Mouse (Mus musculus): Measurements from ENCODE around the gene Olfr543. TPM values are rescaled to one million over a fixed set of nuclear protein-coding genes. Genes with fewer than 3 reads are reported as not detected.
A peak's percentile ranks its signal among the peaks of the same experiment; 100 is the strongest.
"Not testable (repeated sequence)": the region's sequence is repeated elsewhere in the genome, so short reads cannot be mapped to it uniquely, and the experiment has no call there.

The Olfr543 gene
- polyA plus RNA-seq, 1 experiment from 2014 or later = 0.23 TPM

DNA sequence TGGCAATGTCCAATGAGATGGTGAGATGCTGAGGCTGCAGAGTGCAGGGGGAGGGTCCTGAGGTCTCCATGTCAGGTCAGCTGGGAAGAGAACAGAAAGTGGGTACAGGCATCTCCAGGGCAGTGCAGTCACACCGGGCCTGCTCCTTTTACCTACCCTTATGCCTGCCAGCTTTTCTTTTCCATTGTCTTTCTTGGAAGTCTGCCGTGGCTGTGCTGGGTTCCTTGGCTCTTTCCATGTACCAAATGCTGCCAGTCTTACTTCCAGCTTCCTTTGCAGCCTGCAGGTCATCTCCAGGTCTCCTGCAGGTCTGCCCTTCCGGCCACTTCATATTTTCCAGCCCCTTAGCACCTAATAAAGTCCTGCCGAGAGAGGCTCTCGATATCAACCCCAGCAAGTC lies 20.5 kb upstream of the Olfr543 start:
- no peak overlapping the region for H3K4me3 ChIP-seq (replicated peaks)
- no peaks in the 10 kb centered on the region for H3K36me3 ChIP-seq (replicated peaks)
- no peaks in the 10 kb centered on the region for H3K4me1 ChIP-seq (replicated peaks)
- H3K9ac ChIP-seq = no peak overlapping the region
- H3K9me3 ChIP-seq (replicated peaks) = no peaks in the 10 kb centered on the region
- H3K27me3 ChIP-seq = no peaks in the 10 kb centered on the region
- no peak for ATAC-seq (ENCODE audit: insufficient read depth)
- 59% methylated on average over 5 of the region's 5 CpGs for WGBS (ENCODE audit: insufficient replicate concordance)
- H3K4me2 ChIP-seq = no peak overlapping the region
- H3K27ac ChIP-seq (replicated peaks) = no peak overlapping the region

DNA sequence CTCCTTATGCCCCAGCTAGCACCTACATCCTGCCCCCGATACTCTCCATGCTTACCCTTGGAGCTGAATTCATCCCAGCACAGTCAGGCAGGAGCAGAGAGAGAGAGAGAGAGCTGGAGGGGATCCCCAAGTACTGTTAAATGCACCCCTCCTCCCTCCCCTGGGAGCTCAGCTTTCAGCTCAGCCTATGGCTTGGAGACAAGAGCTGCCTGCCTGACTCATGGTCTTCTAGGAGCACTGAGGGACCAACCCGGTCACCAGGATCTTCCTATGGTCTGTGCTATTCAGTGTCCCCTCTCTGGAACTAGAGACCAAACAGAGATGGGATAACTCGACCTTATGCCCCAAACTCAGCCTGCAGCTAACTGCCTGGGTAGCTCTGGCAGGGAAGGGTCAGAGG lies 18.0 kb upstream of the Olfr543 start, which contains the start of gene Olfr545:
Gene Olfr545, minus strand, starts transcription at position 101 of the 400 bp plus-strand sequence.
- WGBS (ENCODE audit: insufficient replicate concordance) = 58% methylated on average over 3 of the region's 3 CpGs
- Histone ChIP-seq H3K27me3 (no peaks in the 10 kb centered on the region), H3K27ac (replicated peaks) (no peak within 1 kb of the TSS), H3K4me1 (replicated peaks) (no peaks in the 10 kb centered on the region), H3K9me3 (replicated peaks) (no peaks in the 10 kb centered on the region), H3K36me3 (replicated peaks) (no peaks in the 10 kb centered on the region), H3K4me3 (replicated peaks) (no peak within 1 kb of the TSS), H3K9ac (no peak within 1 kb of the TSS), H3K4me2 (no peak within 1 kb of the TSS)
- no peak for ATAC-seq (ENCODE audit: insufficient read depth)

DNA sequence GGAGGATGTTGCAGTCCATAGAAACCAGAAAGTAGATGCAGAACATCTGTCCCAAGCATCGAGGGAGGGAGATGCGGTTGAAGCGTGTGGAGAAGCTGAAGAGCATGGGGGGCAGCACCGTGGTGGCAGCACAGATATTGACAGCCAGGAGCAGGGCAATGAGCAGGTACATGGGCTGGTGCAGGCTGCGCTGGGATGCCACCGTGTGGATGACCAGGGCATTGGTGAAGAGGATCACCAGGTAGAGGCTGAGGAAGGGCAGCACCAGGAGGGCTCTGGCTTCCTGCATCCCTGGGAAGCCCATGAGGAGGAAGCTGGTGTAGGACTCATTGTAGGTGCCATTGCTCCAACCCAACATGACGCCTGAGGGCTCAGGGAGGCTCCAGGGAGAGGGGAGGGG lies 12.9 kb upstream of the Olfr543 start:
- not testable (repeated sequence) for H3K4me3 ChIP-seq (replicated peaks); ATAC-seq (ENCODE audit: insufficient read depth)

DNA sequence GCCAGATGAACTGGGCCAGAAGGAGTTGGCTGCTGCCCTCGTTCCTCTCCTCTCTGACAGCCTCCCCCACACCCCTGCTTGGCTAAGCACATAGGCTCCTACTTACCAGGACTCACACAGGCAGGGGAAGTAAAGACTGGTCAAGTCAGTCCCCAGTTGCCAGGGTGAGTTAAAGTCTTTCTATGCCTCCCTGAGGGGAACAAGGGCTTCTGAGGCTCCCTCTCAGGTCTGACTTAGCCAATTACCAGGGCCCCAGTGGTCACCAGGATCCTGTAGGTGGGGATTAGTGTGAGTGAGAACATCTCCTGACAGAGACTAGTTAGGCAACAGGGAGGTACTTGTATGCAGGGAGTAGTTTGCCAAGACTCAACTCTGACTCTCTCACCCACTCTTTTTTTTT lies 6.7 kb upstream of the Olfr543 start, which contains the start of gene Olfr544:
Gene Olfr544, minus strand, starts transcription at position 153 of the 400 bp plus-strand sequence.
- no peaks in the 10 kb centered on the region for H3K36me3 ChIP-seq (replicated peaks)
- no peak within 1 kb of the TSS for H3K4me2 ChIP-seq
- no peak within 1 kb of the TSS for H3K27ac ChIP-seq (replicated peaks)
- 25% methylated on average over 1 of the region's 1 CpGs for WGBS (ENCODE audit: insufficient replicate concordance)
- ATAC-seq (ENCODE audit: insufficient read depth) = no peak
- no peak within 1 kb of the TSS for H3K4me3 ChIP-seq (replicated peaks)
- peaks cover 20% of the 10 kb centered on the region for H3K4me1 ChIP-seq (replicated peaks)
- H3K27me3 ChIP-seq = no peaks in the 10 kb centered on the region
- H3K9me3 ChIP-seq (replicated peaks) = no peaks in the 10 kb centered on the region
- H3K9ac ChIP-seq = no peak within 1 kb of the TSS

More for the DNA sequence above, 12.9 kb upstream of the Olfr543 start:
- not testable (repeated sequence) for H3K9me3 ChIP-seq (replicated peaks); H3K36me3 ChIP-seq (replicated peaks); H3K27me3 ChIP-seq; H3K4me2 ChIP-seq; H3K4me1 ChIP-seq (replicated peaks); H3K27ac ChIP-seq (replicated peaks); H3K9ac ChIP-seq
- WGBS (ENCODE audit: insufficient replicate concordance) = 48% methylated on average over 7 of the region's 7 CpGs

DNA sequence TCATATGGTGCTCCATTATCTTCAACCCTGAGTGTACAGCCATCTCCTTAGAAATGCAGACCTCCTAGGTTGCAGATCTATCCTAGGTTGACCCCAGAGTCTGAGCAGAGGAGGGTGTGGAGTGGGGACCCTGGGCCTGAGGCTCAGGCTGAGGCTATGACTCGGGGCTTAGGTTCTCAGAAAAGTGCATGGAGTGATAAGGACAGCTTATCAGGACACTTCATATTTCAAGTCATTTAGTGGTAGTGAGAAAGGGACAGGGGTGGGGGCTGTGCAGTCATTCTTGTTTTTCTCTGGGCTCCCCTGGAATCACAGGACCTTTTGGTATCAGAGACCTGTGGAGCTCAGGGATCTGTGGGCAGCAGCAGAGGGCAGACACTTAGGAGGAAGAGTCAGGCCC lies 4.6 kb upstream of the Olfr543 start:
- peak; percentile 58 for ATAC-seq (ENCODE audit: insufficient read depth)
- Histone ChIP-seq H3K27me3 (no peaks in the 10 kb centered on the region), H3K27ac (replicated peaks) (no peak overlapping the region), H3K4me1 (replicated peaks) (peaks cover 20% of the 10 kb centered on the region), H3K9ac (no peak overlapping the region), H3K9me3 (replicated peaks) (no peaks in the 10 kb centered on the region), H3K4me3 (replicated peaks) (no peak overlapping the region), H3K4me2 (no peak overlapping the region), H3K36me3 (replicated peaks) (no peaks in the 10 kb centered on the region)
- WGBS (ENCODE audit: insufficient replicate concordance) = 8% methylated on average over 1 of the region's 1 CpGs

DNA sequence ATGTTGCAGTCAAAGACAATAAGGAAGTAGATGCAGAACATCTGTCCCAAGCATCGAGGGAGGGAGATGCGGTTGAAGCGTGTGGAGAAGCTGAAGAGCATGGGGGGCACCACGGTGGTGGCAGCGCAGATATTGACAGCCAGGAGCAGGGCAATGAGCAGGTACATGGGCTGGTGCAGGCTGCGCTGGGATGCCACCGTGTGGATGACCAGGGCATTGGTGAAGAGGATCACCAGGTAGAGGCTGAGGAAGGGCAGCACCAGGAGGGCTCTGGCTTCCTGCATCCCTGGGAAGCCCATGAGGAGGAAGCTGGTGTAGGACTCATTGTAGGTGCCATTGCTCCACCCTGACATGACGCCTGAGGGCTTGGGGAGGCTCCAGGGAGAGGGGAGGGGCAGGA lies 3.3 kb upstream of the Olfr543 start:
- not testable (repeated sequence) for H3K36me3 ChIP-seq (replicated peaks); H3K9me3 ChIP-seq (replicated peaks); H3K9ac ChIP-seq; H3K4me3 ChIP-seq (replicated peaks); H3K27me3 ChIP-seq; ATAC-seq (ENCODE audit: insufficient read depth); H3K27ac ChIP-seq (replicated peaks); H3K4me2 ChIP-seq
- WGBS (ENCODE audit: insufficient replicate concordance) = 53% methylated on average over 8 of the region's 8 CpGs
- peaks cover 20% of the 10 kb centered on the region for H3K4me1 ChIP-seq (replicated peaks)

DNA sequence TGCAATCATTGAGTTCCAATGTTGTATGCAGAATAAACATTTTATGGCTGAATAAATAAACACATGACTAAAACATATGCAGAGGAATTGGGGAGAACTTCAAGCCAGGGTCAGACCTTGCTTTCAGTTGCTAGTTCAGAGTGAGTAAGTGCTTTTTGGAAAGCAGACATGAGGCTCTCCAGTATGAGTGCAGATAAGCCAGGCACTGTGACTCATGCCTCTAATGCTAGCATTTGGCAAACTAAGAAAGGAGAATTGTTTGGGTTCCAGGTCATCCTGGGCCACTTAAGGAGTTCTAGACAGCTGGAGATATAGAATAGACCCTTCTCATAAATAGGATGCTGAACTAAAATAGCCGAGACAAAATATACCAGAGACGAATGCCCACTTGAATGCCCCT lies 2.2 kb upstream of the Olfr543 start:
- no peak overlapping the region for H3K4me3 ChIP-seq (replicated peaks)
- 73% methylated on average over 2 of the region's 2 CpGs for WGBS (ENCODE audit: insufficient replicate concordance)
- H3K9ac ChIP-seq = no peak overlapping the region
- no peaks in the 10 kb centered on the region for H3K9me3 ChIP-seq (replicated peaks)
- ATAC-seq (ENCODE audit: insufficient read depth) = no peak
- H3K27me3 ChIP-seq = no peaks in the 10 kb centered on the region
- no peak overlapping the region for H3K4me2 ChIP-seq
- H3K27ac ChIP-seq (replicated peaks) = no peak overlapping the region
- H3K4me1 ChIP-seq (replicated peaks) = peaks cover 20% of the 10 kb centered on the region
- H3K36me3 ChIP-seq (replicated peaks) = no peaks in the 10 kb centered on the region

DNA sequence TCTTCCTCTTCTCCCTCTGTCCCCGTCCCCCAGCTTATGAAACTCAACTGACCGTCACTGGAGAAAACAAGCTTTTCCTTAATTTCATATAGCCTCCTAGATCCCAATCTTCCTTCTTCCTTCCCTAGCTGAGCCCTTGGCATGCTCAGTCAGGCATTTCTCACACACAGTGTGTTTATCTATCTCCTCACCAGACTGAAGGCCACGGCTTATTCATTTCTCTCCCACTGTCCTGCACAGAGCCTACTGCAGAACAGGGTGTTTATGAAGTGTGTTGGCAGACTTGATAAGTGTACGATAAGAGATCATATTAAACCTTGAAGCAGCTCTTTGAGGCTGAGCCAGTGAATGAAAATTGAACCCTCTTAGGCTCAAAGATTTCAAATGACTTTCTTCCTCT lies 658 bp downstream of the Olfr543 start:
- no peak for ATAC-seq (ENCODE audit: insufficient read depth)
- Histone ChIP-seq H3K27me3 (no peaks in the 10 kb centered on the region), H3K9ac (no peak overlapping the region), H3K4me1 (replicated peaks) (peaks cover 12% of the 10 kb centered on the region), H3K36me3 (replicated peaks) (0 out of 2 replicates have a peak, but pooled peaks cover 3% of the 10 kb centered on the region), H3K4me2 (no peak overlapping the region), H3K9me3 (replicated peaks) (no peaks in the 10 kb centered on the region), H3K4me3 (replicated peaks) (no peak overlapping the region), H3K27ac (replicated peaks) (no peak overlapping the region)
- WGBS (ENCODE audit: insufficient replicate concordance) = 62% methylated on average over 4 of the region's 4 CpGs

DNA sequence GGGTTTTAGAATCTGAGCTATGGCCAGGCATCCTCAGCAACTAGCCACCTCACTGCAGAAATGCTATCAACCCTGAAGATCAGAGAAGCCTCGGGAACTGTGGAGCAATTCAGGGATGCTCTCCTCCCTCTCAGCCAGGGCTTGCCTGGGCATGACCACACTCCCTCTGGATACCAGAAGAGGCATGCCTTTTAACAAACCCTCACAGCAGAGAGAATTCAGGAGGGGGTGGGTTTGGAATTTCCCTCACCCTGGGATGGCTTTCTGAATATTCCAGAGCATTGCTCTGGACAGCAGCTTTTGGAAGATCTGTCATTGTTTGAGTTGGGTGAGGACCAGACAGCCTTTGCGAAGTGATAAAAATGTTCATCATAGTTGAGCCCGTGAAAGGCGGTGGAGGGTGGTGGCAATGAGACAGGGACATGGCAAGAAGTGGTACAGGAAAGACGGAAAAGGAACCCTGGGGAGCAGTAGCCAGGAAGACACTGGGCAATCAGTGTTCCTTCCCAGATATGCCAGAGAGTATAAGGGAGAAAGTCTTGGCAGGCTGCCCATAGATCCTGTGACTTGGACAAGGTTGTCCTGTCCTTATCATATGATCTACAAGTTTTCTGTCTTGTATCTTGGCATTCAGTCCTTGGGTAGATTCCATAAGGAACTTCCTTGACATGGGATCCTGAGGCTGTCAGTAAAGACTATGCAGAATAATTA lies 2.0 kb downstream of the Olfr543 start:
- Histone ChIP-seq H3K4me2 (no peak overlapping the region), H3K9ac (no peak overlapping the region), H3K27ac (replicated peaks) (no peak overlapping the region), H3K27me3 (no peaks in the 10 kb centered on the region), H3K36me3 (replicated peaks) (0 out of 2 replicates have a peak, but pooled peaks cover 3% of the 10 kb centered on the region), H3K9me3 (replicated peaks) (no peaks in the 10 kb centered on the region), H3K4me1 (replicated peaks) (0 out of 2 replicates have a peak, but pooled peaks cover 7% of the 10 kb centered on the region), H3K4me3 (replicated peaks) (no peak overlapping the region)
- 69% methylated on average over 5 of the region's 5 CpGs for WGBS (ENCODE audit: insufficient replicate concordance)
- no peak for ATAC-seq (ENCODE audit: insufficient read depth)

DNA sequence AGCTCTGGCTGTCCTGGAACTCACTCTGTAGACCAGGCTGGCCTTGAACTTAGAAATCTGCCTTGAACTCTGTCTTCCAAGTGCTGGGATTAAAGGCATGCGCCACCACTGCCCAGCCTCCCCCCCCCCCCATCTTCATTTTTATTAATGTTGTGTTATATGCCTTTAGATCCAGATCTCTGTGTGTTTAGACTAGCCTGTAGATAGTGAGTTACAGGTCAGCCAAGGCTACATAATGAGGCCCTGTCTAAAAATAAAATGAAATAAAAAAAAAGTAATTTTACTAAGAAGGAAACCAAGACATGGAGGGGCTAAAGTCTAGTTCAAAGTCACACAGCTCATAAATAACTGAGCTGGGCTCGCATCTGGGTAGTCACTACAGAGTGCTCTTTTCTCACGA lies 2.6 kb downstream of the Olfr543 start:
- H3K36me3 ChIP-seq (replicated peaks) = 0 out of 2 replicates have a peak, but pooled peaks cover 3% of the 10 kb centered on the region
- no peak overlapping the region for H3K4me3 ChIP-seq (replicated peaks)
- ATAC-seq (ENCODE audit: insufficient read depth) = no peak
- H3K4me2 ChIP-seq = no peak overlapping the region
- H3K4me1 ChIP-seq (replicated peaks) = 0 out of 2 replicates have a peak, but pooled peaks cover 4% of the 10 kb centered on the region
- no peaks in the 10 kb centered on the region for H3K9me3 ChIP-seq (replicated peaks)
- H3K9ac ChIP-seq = no peak overlapping the region
- no peaks in the 10 kb centered on the region for H3K27me3 ChIP-seq
- no peak overlapping the region for H3K27ac ChIP-seq (replicated peaks)
- WGBS (ENCODE audit: insufficient replicate concordance) = 75% methylated on average over 3 of the region's 3 CpGs

DNA sequence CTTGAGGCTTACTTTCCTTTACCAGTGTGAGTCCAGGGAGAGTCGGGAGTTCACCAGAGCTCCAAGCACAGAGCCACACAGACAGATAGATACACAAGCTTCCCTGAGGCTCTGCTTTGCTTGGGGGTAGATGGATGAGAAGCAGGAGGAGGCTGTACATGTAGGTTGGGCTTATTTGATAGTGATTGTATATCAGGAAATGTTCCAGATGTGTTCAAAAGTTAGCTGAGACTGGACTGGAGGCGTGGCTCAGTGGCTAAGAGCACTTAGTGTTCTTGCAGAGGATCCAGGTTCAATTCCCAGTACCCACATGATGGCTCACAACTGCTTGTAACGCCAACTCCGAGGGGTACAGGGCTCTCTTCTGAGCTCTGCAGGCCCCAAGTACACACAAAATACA lies 3.1 kb downstream of the Olfr543 start:
- H3K27ac ChIP-seq (replicated peaks) = no peak overlapping the region
- WGBS (ENCODE audit: insufficient replicate concordance) = 65% methylated on average over 4 of the region's 4 CpGs
- H3K36me3 ChIP-seq (replicated peaks) = 0 out of 2 replicates have a peak, but pooled peaks cover 3% of the 10 kb centered on the region
- no peaks in the 10 kb centered on the region for H3K4me1 ChIP-seq (replicated peaks)
- no peak overlapping the region for H3K9ac ChIP-seq
- no peaks in the 10 kb centered on the region for H3K27me3 ChIP-seq
- H3K4me3 ChIP-seq (replicated peaks) = no peak overlapping the region
- H3K4me2 ChIP-seq = no peak overlapping the region
- no peak for ATAC-seq (ENCODE audit: insufficient read depth)
- H3K9me3 ChIP-seq (replicated peaks) = no peaks in the 10 kb centered on the region

DNA sequence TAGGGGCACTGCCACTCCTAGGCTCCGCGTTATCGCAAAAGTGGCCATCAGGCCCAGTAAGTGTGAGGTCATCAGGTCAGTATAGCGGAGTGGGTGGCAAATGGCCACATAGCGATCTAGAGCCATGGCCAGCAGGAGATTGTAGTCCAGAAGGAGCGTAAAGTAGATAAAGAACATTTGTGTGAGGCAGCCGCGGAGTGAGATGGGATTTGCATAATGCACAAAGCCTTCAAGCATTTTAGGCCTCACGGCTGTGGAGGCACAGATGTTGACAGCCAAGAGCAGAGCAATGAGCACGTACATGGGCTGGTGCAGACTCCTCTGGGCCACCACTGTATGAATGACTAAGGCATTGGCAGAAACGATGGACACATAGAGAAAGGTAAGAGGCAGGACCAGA lies 4.1 kb downstream of the Olfr543 start:
- no peaks in the 10 kb centered on the region for H3K4me1 ChIP-seq (replicated peaks)
- no peak overlapping the region for H3K27ac ChIP-seq (replicated peaks)
- H3K36me3 ChIP-seq (replicated peaks) = 0 out of 2 replicates have a peak, but pooled peaks cover 3% of the 10 kb centered on the region
- 87% methylated on average over 11 of the region's 11 CpGs for WGBS (ENCODE audit: insufficient replicate concordance)
- ATAC-seq (ENCODE audit: insufficient read depth) = no peak
- no peak overlapping the region for H3K4me3 ChIP-seq (replicated peaks)
- no peaks in the 10 kb centered on the region for H3K27me3 ChIP-seq
- H3K9ac ChIP-seq = no peak overlapping the region
- H3K9me3 ChIP-seq (replicated peaks) = no peaks in the 10 kb centered on the region
- H3K4me2 ChIP-seq = no peak overlapping the region
